Mouse (Mus musculus) cerebellum, adult 9-11 months (tissue): ENCODE results near the gene Oxtr.

ENCODE experiments used
- DNase-seq: peaks from one replicate; pipeline ENCODE4 v3.0.0; 2022

Gene Oxtr

GRCm38 (mm10) chr6:112487993-112488392, 1.8 kb downstream of the Oxtr start:
- DNase-seq, result no peak

- DNase-seq, result no peak
Measured at GRCm38 (mm10) chr6:112484316-112484715, 5.4 kb downstream of the Oxtr start.

- DNase-seq, result no peak
Measured at GRCm38 (mm10) chr6:112479861-112480260, 9.9 kb downstream of the Oxtr start.

GRCm38 (mm10) chr6:112471644-112472043, 18.1 kb downstream of the Oxtr start:
- no peak for DNase-seq

- no peak for DNase-seq
Measured at GRCm38 (mm10) chr6:112466001-112466400, 23.7 kb downstream of the Oxtr start.

GRCm38 (mm10) chr6:112465441-112465840, 24.3 kb downstream of the Oxtr start:
- DNase-seq, result peak; percentile 7

GRCm38 (mm10) chr6:112463331-112463730, 26.4 kb downstream of the Oxtr start:
- no peak for DNase-seq

- no peak for DNase-seq
Measured at GRCm38 (mm10) chr6:112461459-112461858, 28.3 kb downstream of the Oxtr start.

- no peak for DNase-seq
Measured at GRCm38 (mm10) chr6:112459341-112459749, 30.4 kb downstream of the Oxtr start, which contains the start of gene Cav3. Cav3 (plus strand) TSS chr6:112459505.

- no peak for DNase-seq
Measured at GRCm38 (mm10) chr6:112445675-112446074, 44.1 kb downstream of the Oxtr start.

- DNase-seq, result no peak
Measured at GRCm38 (mm10) chr6:112426018-112426732, 63.6 kb downstream of the Oxtr start.

GRCm38 (mm10) chr6:112423746-112424501, 65.8 kb downstream of the Oxtr start:
- no peak for DNase-seq
